9 mouse cellular contexts compared by ENCODE assay signal in the genomic region with DNA sequence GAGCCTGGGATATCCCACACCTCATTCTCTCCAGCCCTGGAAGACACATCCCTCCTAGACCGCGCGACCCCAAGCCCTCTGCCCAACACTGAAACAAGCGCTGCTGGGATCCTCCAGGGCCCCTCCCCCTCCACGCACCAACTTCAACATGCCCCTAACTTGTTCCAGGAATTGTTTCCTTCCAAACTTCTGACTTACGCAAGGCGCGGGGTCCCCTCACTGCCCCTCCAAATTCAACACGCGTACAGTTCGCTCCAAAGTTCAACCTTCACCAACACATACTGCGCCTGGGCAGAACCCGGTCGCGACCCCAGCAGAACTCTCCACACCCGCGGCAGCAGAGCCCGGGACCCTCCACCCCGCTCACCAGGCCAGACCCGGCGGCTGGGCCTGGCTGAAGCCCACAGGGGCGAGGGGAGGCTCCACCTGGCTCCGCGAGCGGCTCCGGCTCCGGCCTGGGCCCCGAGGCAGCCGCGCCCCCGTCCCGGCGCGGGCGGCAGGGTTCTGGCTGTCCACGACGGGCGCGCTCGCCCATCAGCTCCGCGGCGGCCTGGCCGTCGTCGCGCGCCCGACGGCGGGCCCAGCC. TPM values are rescaled to one million over a fixed set of nuclear protein-coding genes. Genes with fewer than 3 reads are reported as not detected.
DNase-seq lines count a peak whose midpoint lies in the region; ATAC-seq and TF ChIP-seq lines count a peak whose summit lies in the region.
"Had no signal": no experiment of that assay in that cellular context is flagged by ENCODE, and none has a peak within 500 bp of the region (broad histone marks: within the 10 kb centered on the region; RNA-seq: fewer than 3 reads in every experiment).

No protein-coding gene starts in this region.

- H3K36me3 ChIP-seq in G1E (replicated peaks) = peaks cover 15% of the 10 kb centered on the region
- no peaks in the 10 kb centered on the region for H3K36me3 ChIP-seq in liver, embryonic 15.5 days (replicated peaks)
- H3K36me3 ChIP-seq in neural tube, embryonic 14.5 days (ENCODE audit: control insufficient read depth, insufficient read depth, low read length) = no peaks in the 10 kb centered on the region

- H3K27me3 ChIP-seq in G1E (ENCODE audit: insufficient read depth, low read length) = peaks cover 22% of the 10 kb centered on the region
- H3K27me3 ChIP-seq in liver, embryonic 15.5 days = no peaks in the 10 kb centered on the region; the same call in 1 of the 2 replicates
- no peaks in the 10 kb centered on the region for H3K27me3 ChIP-seq in neural tube, embryonic 14.5 days (ENCODE audit: control insufficient read depth, insufficient read depth, low read length)

- H3K27ac ChIP-seq in liver, embryonic 15.5 days (replicated peaks) = peak overlapping the region; percentile 84
- H3K27ac ChIP-seq in neural tube, embryonic 14.5 days (ENCODE audit: low read depth, low read length) = peak overlapping the region; percentile 96

- H3K9me3 ChIP-seq in G1E (replicated peaks) = no peaks in the 10 kb centered on the region
- no peaks in the 10 kb centered on the region for H3K9me3 ChIP-seq in liver, embryonic 15.5 days (replicated peaks)
- no peaks in the 10 kb centered on the region for H3K9me3 ChIP-seq in neural tube, embryonic 14.5 days (ENCODE audit: control insufficient read depth, low read length)

- DNase-seq in 3134 (ENCODE audit: extremely low read depth, insufficient read length, low spot score) = peak; percentile 57
- DNase-seq in G1E (ENCODE audit: low spot score) = peak; percentile 15
- peak; percentile 59 for DNase-seq in cerebellum, adult 9-11 months
- peak; percentile 29 for DNase-seq in gastrocnemius, postnatal 25 days
- peak; percentile 81 for DNase-seq in yolk sac, embryonic 10.5 days (ENCODE audit: low spot score)

- peak overlapping the region; percentile 93 for H3K4me2 ChIP-seq in liver, embryonic 15.5 days
- peak overlapping the region; percentile 75 for H3K4me2 ChIP-seq in neural tube, embryonic 14.5 days (ENCODE audit: low read depth, low read length)

- TF ChIP-seq CTCF in G1E (IDR thresholded peaks at IDR 0.05; ENCODE audit: low read depth, low read length) = no peak

- peaks cover 22% of the 10 kb centered on the region for H3K4me1 ChIP-seq in G1E (ENCODE audit: insufficient read depth, low read depth, low read length)
- peaks cover 39% of the 10 kb centered on the region for H3K4me1 ChIP-seq in liver, embryonic 15.5 days (replicated peaks)
- H3K4me1 ChIP-seq in neural tube, embryonic 14.5 days (ENCODE audit: control insufficient read depth, insufficient read depth, low read length) = peaks cover 9% of the 10 kb centered on the region

- peak overlapping the region; percentile 96 for H3K9ac ChIP-seq in liver, embryonic 15.5 days
- H3K9ac ChIP-seq in neural tube, embryonic 14.5 days (replicated peaks; ENCODE audit: low read depth, low read length) = peak overlapping the region; percentile 95

- no peak for ATAC-seq in G1E (ENCODE audit: extremely low read depth, insufficient number of reproducible peaks, low FRiP score, poor library complexity, severe bottlenecking)
- peak; percentile 35 for ATAC-seq in inflammation-experienced regulatory T-cells, adult 6 months
- peak; percentile 79 for ATAC-seq in liver, embryonic 15.5 days (ENCODE audit: insufficient read depth)
- ATAC-seq in neural tube, embryonic 14.5 days (ENCODE audit: low read depth) = peak; percentile 76

- WGBS in liver, embryonic 15.5 days (ENCODE audit: insufficient replicate concordance) = under 1% methylated on average over 51 of the region's 51 CpGs
- 0% methylated on average over 45 of the region's 51 CpGs for WGBS in neural tube, embryonic 14.5 days

- peak overlapping the region; percentile 94 for H3K4me3 ChIP-seq in G1E (ENCODE audit: low read depth, low read length)
- peak overlapping the region; percentile 94 for H3K4me3 ChIP-seq in liver, embryonic 15.5 days (replicated peaks)
- H3K4me3 ChIP-seq in neural tube, embryonic 14.5 days (ENCODE audit: low read depth, low read length) = peak overlapping the region; percentile 88

RNA-seq across cellular contexts. Expression of a gene that starts 0.6 kb away (rescaled TPM):
- total RNA-seq in G1E (2014; fragmentation: Nextera tagmentation) = 30.4 TPM in 2 replicates
- 13.5 and 13.8 TPM in 2 replicates for total RNA-seq in G1E (2017)
- 4.1 and 4.8 TPM in 2 replicates for polyA plus RNA-seq in G1E (2012)
- 1 to 10 TPM; 4.7 to 5.3 TPM for total RNA-seq in gastrocnemius, postnatal 25 days (2021)
- 10 to 100 TPM in 1 of 3 experiments, 1 to 10 TPM in 2; 5.3 to 10.6 (median 8.4) TPM for polyA plus RNA-seq in inflammation-experienced regulatory T-cells, adult 6 months (2017; shearing (Covaris generic))
- 1.6 and 2.0 TPM in 2 replicates for polyA plus RNA-seq in liver, embryonic 15.5 days (2015; fragmentation: Nextera tagmentation; extraction: Ambion mirVana)
- polyA plus RNA-seq in neural tube, embryonic 14.5 days (2014; fragmentation: Nextera tagmentation; extraction: Ambion mirVana) = 6.2 and 7.2 TPM in 2 replicates

RNA-seq across cellular contexts. Expression of a gene that starts 26.3 kb away (rescaled TPM):
- total RNA-seq in G1E (2014; fragmentation: Nextera tagmentation) (not detected in 2 replicates), G1E (2017) (0.05 TPM in 1 of 2 replicates, not detected in the other)
- polyA plus RNA-seq in G1E (2012) = not detected in 2 replicates
- total RNA-seq in gastrocnemius, postnatal 25 days (2021) = 1 to 10 TPM; 1.8 to 3.1 TPM
- polyA plus RNA-seq in inflammation-experienced regulatory T-cells, adult 6 months (2017; shearing (Covaris generic)) = not detected
- not detected in 2 replicates for polyA plus RNA-seq in liver, embryonic 15.5 days (2015; fragmentation: Nextera tagmentation; extraction: Ambion mirVana)
- polyA plus RNA-seq in neural tube, embryonic 14.5 days (2014; fragmentation: Nextera tagmentation; extraction: Ambion mirVana) = 0.54 and 0.72 TPM in 2 replicates
- total RNA-seq: common myeloid progenitor, adult 5-6 weeks had no signal

Comparison
In these comparisons a context has a peak if more than half of its experiments do, and no peak if none do; other contexts are left out.
1. DNase-seq: peak in every context shown above with its lines; median percentile 81 in yolk sac, embryonic 10.5 days; 59 in cerebellum, adult 9-11 months; 57 in 3134; 29 in gastrocnemius, postnatal 25 days; 15 in G1E.